Mouse (Mus musculus): ENCODE results near the gene Tmprss9. TPM values are rescaled to one million over a fixed set of nuclear protein-coding genes. Genes with fewer than 3 reads are reported as not detected.

The Tmprss9 gene
- polyA plus RNA-seq, 1 experiment from 2014 or later = 0.08 TPM

DNA sequence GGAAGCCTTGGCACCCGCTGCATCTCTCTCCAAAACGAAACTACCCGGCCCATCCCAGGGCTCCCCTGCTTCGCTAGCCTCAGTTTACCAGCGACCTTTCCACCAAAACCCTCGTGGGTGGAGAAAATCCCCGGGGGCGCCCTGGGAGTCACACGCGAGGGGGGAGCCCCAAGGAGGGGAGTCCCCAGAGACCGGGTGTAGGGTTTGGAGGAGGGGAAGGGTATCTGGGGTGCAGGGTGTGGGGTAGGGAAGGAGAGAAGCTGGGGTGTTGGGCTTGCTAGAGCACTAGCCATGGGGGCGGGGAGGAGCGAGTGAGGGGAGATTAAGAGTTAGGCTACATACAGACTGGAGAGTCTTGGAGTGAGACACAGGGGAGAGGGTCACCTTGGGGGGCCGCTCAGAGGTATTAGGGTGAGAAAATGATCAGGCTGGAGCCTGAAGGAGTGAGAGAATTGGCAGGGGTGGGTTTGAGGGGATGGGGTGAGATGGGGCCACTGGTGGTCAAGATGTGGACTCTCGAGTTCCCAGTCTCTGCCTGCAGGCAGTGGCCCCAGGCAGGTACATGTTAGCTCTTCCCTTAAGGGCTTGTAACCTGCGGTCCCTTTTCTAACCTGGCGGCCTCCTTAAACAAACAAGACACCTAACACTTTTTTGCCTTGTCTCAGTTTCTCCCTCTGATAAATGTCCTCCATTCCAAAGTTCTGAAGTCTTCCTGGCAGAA, 61.2 kb downstream of the Tmprss9 start:
- H3K4me2 ChIP-seq = peak overlapping the region; percentile 90
- ATAC-seq (ENCODE audit: insufficient number of reproducible peaks, insufficient read depth, low FRiP score, low TSS enrichment, low read depth) = no peak
- WGBS = 3% methylated on average over 17 of the region's 17 CpGs
- H3K27ac ChIP-seq = 0 out of 2 replicates have a peak overlapping the region, but pooled peaks have one; percentile 45
- no peaks in the 10 kb centered on the region for H3K9me3 ChIP-seq
- H3K4me1 ChIP-seq (replicated peaks) = peaks cover 79% of the 10 kb centered on the region
- H3K27me3 ChIP-seq = peaks cover 62% of the 10 kb centered on the region
- H3K4me3 ChIP-seq (replicated peaks) = peak overlapping the region; percentile 61
- no peaks in the 10 kb centered on the region for H3K36me3 ChIP-seq
- H3K9ac ChIP-seq (replicated peaks) = peak overlapping the region; percentile 45; the same call in 1 of the 2 replicates

DNA sequence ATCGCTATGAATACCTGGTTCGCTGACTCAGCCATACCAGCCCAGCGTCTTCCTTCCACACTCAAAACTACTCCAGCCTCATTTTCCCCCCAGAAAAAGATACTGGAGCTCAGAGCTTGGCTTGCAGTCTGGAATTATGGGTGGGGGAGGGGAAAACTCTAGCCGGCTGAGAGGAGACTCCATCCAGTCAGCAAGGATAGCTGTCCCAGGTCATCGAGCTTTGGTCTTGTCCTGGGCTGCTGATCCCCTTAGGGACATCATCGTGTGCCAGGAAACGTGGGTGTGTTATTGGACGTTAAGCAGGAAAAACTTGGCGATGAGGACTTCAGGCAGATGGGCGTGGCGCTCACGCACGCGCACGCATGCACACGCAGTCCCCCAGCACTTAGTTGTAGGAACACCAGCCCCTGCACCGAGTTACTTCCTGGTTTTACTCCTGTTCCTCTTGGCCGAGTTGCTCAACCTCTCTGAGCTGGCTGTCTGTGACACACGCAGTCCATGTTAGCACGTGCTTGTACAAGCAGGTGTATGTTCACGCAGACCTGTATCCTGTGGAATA, 61.9 kb downstream of the Tmprss9 start:
- Histone ChIP-seq H3K9me3 (no peaks in the 10 kb centered on the region), H3K4me3 (replicated peaks) (peak overlapping the region; percentile 15), H3K9ac (replicated peaks) (no peak overlapping the region), H3K27ac (no peak overlapping the region), H3K36me3 (no peaks in the 10 kb centered on the region), H3K4me2 (peak overlapping the region; percentile 90), H3K27me3 (peaks cover 62% of the 10 kb centered on the region), H3K4me1 (replicated peaks) (peaks cover 86% of the 10 kb centered on the region)
- 5% methylated on average over 21 of the region's 21 CpGs for WGBS
- no peak for ATAC-seq (ENCODE audit: insufficient number of reproducible peaks, insufficient read depth, low FRiP score, low TSS enrichment, low read depth)

DNA sequence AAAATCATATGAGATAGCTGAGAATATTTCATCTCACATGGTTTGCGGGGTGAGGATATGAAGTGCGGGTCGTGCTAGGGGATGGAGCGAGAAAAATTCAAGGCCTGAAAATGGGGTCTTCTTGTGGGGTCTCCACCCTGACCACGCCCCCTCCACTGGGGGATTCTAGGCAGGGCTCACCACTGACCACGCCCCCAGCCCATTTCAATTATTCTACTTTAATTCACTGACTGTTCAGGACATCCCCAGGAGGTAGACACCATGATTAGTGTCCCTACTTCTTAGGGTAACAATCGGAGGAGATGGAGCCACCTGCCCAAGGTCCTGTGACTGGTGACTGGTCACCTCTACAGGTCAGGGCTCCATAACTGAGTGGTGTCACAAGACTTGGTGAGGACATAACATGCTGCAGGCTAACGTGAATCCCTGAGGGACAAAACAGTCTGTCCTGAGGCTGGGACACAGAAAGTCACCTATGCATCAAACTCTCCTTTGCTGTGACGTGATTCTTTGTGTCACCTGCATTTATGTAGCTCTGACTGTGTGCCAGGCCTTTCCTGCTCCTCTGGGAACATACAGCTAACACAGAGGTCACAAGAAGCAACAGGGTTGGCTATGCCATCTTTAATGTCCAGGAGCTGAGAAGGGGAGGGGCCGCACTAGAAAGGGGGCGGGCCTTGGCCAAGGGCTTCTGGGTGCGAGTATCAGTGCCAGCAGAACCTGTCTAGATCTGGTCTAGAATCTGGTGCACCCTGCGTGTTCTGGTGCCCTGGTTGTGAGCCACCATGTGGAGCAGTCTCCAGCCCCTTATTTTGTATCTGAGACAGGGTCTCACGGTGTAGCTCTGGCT, 62.7 kb downstream of the Tmprss9 start:
- no peak overlapping the region for H3K4me3 ChIP-seq (replicated peaks)
- H3K9ac ChIP-seq (replicated peaks) = no peak overlapping the region
- ATAC-seq (ENCODE audit: insufficient number of reproducible peaks, insufficient read depth, low FRiP score, low TSS enrichment, low read depth) = no peak
- no peak overlapping the region for H3K27ac ChIP-seq
- H3K4me2 ChIP-seq = peak overlapping the region; percentile 90; the same call in 1 of the 2 replicates
- 43% methylated on average over 14 of the region's 14 CpGs for WGBS
- H3K27me3 ChIP-seq = peaks cover 66% of the 10 kb centered on the region
- peaks cover 87% of the 10 kb centered on the region for H3K4me1 ChIP-seq (replicated peaks)
- H3K36me3 ChIP-seq = no peaks in the 10 kb centered on the region
- no peaks in the 10 kb centered on the region for H3K9me3 ChIP-seq

DNA sequence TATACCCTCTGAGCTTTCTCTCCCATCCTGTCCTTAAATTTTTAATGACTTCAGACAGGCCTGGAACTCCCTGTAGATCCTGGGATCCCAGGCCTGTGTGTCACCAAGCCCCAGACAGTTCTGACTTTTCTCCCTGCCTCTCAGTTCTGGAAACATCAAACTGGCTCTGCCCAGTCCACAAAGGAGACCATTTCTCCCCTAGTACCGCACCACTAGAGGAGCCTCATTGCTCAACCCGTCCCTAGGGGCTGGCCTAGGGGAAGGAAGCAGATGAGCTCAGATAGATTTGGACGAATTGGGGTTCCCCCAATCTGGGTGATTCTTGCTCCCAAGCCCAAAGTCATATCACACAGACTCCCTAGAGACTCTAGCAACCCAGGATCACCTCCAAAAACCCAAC, 63.6 kb downstream of the Tmprss9 start:
- WGBS = 11% methylated on average over 3 of the region's 3 CpGs
- Histone ChIP-seq H3K4me3 (replicated peaks) (peak overlapping the region; percentile 43; the same call in 1 of the 2 replicates), H3K27ac (peak overlapping the region; percentile 95), H3K9ac (replicated peaks) (no peak overlapping the region), H3K4me1 (replicated peaks) (peaks cover 92% of the 10 kb centered on the region), H3K4me2 (peak overlapping the region; percentile 72), H3K27me3 (peaks cover 65% of the 10 kb centered on the region), H3K9me3 (no peaks in the 10 kb centered on the region), H3K36me3 (no peaks in the 10 kb centered on the region)
- no peak for ATAC-seq (ENCODE audit: insufficient number of reproducible peaks, insufficient read depth, low FRiP score, low TSS enrichment, low read depth)

DNA sequence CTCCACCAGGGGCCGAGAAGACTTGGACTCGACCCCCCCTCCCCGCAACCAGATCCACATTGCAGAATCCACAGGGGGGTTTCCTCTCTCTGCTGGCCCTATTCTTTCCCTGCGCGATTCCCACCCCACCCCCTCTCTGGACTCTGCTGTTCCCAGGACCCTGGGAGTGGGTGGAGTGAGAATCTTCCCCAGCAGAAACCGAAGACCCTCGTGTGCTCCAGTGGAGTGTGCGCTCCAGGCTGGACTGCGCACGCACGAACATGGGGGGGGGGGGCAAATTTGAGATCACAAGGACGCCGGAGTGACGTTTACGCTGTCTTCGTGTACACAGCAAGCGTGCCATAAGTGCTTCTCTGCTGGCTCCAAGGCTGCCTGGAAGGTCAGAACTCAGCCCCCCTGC, 64.0 kb downstream of the Tmprss9 start:
- peaks cover 61% of the 10 kb centered on the region for H3K27me3 ChIP-seq
- peak overlapping the region; percentile 43 for H3K4me3 ChIP-seq (replicated peaks)
- no peaks in the 10 kb centered on the region for H3K36me3 ChIP-seq
- 4% methylated on average over 17 of the region's 17 CpGs for WGBS
- H3K9ac ChIP-seq (replicated peaks) = peak overlapping the region; percentile 18
- H3K4me2 ChIP-seq = peak overlapping the region; percentile 72
- H3K9me3 ChIP-seq = no peaks in the 10 kb centered on the region
- ATAC-seq (ENCODE audit: insufficient number of reproducible peaks, insufficient read depth, low FRiP score, low TSS enrichment, low read depth) = no peak
- H3K4me1 ChIP-seq (replicated peaks) = peaks cover 92% of the 10 kb centered on the region
- peak overlapping the region; percentile 95 for H3K27ac ChIP-seq

DNA sequence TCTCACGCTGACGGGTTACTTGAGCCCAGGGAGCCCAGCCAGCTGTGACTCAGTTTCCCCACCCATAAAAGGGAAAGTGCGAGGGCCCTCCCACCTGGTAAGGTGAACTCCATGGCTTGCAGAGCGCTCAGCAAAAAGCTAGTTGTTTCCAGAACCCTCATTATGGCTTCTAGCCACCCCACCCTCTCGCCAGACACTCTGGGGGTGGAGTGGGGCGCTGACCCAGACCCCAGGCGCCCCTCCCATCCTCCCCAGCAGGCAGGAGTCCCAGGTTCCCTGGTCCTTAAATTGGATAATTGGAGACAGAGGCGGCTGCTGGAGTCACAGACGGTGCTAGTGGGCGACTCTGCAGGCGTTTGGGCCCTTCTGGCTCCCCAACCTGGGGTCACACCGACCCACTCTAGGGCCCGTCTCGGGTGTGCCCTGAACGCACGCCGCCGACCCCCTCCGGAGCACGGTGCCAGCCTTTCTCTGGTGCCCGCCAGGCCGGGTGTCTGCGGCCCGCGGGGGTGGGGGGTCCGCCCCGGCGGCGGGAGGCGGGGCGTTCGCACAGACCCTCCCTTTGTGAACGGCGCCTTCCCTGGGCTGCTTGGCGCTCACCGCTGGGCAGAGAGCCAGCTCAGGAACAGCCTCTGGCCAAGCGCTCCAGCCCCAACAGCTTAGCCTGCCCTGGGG, 64.6 kb downstream of the Tmprss9 start:
- peaks cover 56% of the 10 kb centered on the region for H3K27me3 ChIP-seq
- no peaks in the 10 kb centered on the region for H3K36me3 ChIP-seq
- peak overlapping the region; percentile 95 for H3K27ac ChIP-seq
- H3K9me3 ChIP-seq = no peaks in the 10 kb centered on the region
- peak overlapping the region; percentile 43 for H3K4me3 ChIP-seq (replicated peaks)
- peak; percentile 49 for ATAC-seq (ENCODE audit: insufficient number of reproducible peaks, insufficient read depth, low FRiP score, low TSS enrichment, low read depth)
- peak overlapping the region; percentile 72 for H3K4me2 ChIP-seq
- peaks cover 92% of the 10 kb centered on the region for H3K4me1 ChIP-seq (replicated peaks)
- peak overlapping the region; percentile 50 for H3K9ac ChIP-seq (replicated peaks)
- WGBS = 1% methylated on average over 37 of the region's 37 CpGs

DNA sequence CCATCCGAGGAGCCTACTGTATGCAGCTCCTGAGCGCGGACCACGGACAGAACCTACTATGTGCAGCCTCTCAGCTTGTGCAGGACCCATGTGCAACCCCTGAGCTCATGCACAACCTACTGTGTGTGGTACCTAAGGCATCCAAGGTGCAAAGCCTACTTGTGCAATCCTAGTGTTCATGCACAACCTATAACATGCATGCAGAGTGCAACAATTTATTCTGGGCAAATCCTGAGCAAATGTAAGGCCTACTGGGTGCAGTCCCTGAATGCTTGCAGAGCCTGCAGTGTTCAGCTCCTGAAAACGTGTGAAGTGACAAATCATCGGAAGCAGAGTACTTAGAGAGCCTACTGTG, 65.1 kb downstream of the Tmprss9 start:
- H3K27ac ChIP-seq = peak overlapping the region; percentile 95
- peaks cover 51% of the 10 kb centered on the region for H3K27me3 ChIP-seq
- no peak; the same call in 1 of the 2 replicates for ATAC-seq (ENCODE audit: insufficient number of reproducible peaks, insufficient read depth, low FRiP score, low TSS enrichment, low read depth)
- H3K4me2 ChIP-seq = peak overlapping the region; percentile 72
- peaks cover 89% of the 10 kb centered on the region for H3K4me1 ChIP-seq (replicated peaks)
- H3K4me3 ChIP-seq (replicated peaks) = peak overlapping the region; percentile 43
- H3K9me3 ChIP-seq = no peaks in the 10 kb centered on the region
- peak overlapping the region; percentile 50 for H3K9ac ChIP-seq (replicated peaks)
- 10% methylated on average over 6 of the region's 6 CpGs for WGBS
- H3K36me3 ChIP-seq = no peaks in the 10 kb centered on the region

DNA sequence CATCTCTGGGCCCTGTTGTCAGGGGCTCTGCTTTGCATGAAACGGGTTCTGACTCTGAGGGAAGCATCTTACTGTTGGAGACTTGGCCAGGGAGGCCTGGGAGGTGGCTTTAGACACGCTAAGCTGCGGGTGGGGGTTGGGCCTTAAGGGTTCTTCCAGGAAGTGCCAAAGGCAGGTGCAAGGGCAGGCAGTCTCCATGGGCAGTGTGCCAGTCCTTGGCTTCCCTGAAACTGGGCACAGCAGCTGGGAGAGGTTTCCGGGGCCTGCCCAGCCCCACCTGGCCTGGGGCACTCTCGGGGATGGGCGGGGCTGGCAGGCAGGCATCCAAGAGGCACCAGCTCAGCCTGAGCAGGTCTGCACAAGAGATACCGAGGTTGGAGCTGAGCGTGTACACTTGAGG, 66.0 kb downstream of the Tmprss9 start:
- no peak for ATAC-seq (ENCODE audit: insufficient number of reproducible peaks, insufficient read depth, low FRiP score, low TSS enrichment, low read depth)
- H3K9ac ChIP-seq (replicated peaks) = 0 out of 2 replicates have a peak overlapping the region, but pooled peaks have one; percentile 1
- no peaks in the 10 kb centered on the region for H3K36me3 ChIP-seq
- peak overlapping the region; percentile 95 for H3K27ac ChIP-seq
- 31% methylated on average over 8 of the region's 8 CpGs for WGBS
- H3K9me3 ChIP-seq = no peaks in the 10 kb centered on the region
- H3K4me1 ChIP-seq (replicated peaks) = peaks cover 80% of the 10 kb centered on the region
- H3K27me3 ChIP-seq = peaks cover 43% of the 10 kb centered on the region
- peak overlapping the region; percentile 19 for H3K4me2 ChIP-seq
- no peak overlapping the region for H3K4me3 ChIP-seq (replicated peaks)

DNA sequence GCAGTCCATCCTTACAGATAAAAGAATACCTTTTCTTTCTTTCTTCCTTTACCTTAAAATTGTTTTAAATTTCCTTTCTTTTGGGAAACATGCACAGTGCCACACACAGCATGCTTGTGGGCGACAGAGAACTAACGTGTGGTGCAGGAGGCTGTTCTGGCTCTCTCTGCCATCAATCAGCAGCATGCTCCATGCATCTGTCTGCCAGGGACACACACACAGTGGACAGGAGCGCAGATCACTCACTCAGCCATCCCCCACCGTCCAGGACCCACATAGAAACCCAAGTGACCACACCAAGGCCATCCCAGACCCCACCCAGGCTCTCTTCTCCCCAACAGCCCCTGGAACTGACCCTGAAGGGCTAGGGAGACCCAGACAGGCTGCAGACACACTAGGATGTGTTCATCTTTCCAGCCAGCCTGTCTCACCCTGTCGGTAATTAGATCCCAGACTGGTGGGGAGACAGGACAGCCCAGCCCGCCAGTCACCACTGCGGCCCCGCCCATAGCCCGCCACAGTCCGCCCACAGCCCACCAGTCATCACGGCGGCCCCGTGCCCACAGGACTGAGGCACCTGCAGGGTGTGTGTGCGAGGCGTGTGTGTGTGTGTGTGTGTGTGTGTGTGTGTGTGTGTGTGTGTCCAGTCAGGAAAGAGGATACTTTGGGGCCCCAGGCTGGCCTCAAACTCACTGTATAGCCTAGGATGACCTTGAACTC, 67.3 kb downstream of the Tmprss9 start:
- Histone ChIP-seq H3K36me3 (no peaks in the 10 kb centered on the region), H3K27me3 (peaks cover 32% of the 10 kb centered on the region), H3K4me3 (replicated peaks) (peak overlapping the region; percentile 41), H3K27ac (peak overlapping the region; percentile 80), H3K4me2 (peak overlapping the region; percentile 75), H3K9me3 (no peaks in the 10 kb centered on the region), H3K9ac (replicated peaks) (0 out of 2 replicates have a peak overlapping the region, but pooled peaks have one; percentile 45), H3K4me1 (replicated peaks) (peaks cover 67% of the 10 kb centered on the region)
- WGBS = 9% methylated on average over 15 of the region's 15 CpGs
- peak; percentile 26; the same call in 1 of the 2 replicates for ATAC-seq (ENCODE audit: insufficient number of reproducible peaks, insufficient read depth, low FRiP score, low TSS enrichment, low read depth)

DNA sequence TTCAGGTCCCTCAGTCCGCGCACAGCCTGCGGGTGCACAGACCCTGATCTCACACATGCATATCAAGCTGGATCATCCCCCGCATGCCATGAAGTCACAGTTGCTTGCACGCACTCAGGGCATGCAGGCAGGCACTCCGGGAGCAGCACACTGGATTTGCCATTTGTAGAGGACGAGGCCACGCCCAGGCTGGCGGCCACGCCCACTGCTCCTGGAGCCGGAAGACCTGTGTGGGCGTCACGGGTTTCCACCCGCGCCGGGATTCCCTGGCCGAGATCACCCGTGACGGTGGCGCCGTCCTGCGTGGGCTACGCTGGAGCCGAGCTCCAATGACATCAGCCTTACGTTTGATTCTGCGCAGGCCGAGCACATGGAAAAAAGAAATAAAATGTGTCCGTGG, 68.0 kb downstream of the Tmprss9 start:
- Histone ChIP-seq H3K9me3 (no peaks in the 10 kb centered on the region), H3K4me1 (replicated peaks) (peaks cover 65% of the 10 kb centered on the region), H3K4me2 (peak overlapping the region; percentile 75), H3K36me3 (no peaks in the 10 kb centered on the region), H3K4me3 (replicated peaks) (peak overlapping the region; percentile 41), H3K27ac (peak overlapping the region; percentile 80), H3K9ac (replicated peaks) (peak overlapping the region; percentile 45; the same call in 1 of the 2 replicates), H3K27me3 (peaks cover 25% of the 10 kb centered on the region)
- ATAC-seq (ENCODE audit: insufficient number of reproducible peaks, insufficient read depth, low FRiP score, low TSS enrichment, low read depth) = 0 out of 2 replicates have a peak, but pooled peaks have one; percentile 7
- 6% methylated on average over 28 of the region's 28 CpGs for WGBS
